Mouse (Mus musculus) neural tube, embryonic 11.5 days (tissue): ENCODE measurements around the gene Arid5b. TPM values are rescaled to one million over a fixed set of nuclear protein-coding genes. Genes with fewer than 3 reads are reported as not detected.

Source experiments
- ATAC-seq: fragments of 200-750 bp; cut with Nextera tagmentation; 2 replicates; pipeline ENCODE4 v1.8.0; 2017; ENCODE audit warnings: moderate number of reproducible peaks, mild to moderate bottlenecking, moderate TSS enrichment, moderate library complexity; ENCODE audit not compliant: insufficient read depth, low FRiP score, low TSS enrichment
- DNase-seq: peaks from one replicate; pipeline ENCODE4 v3.0.0-alpha.2; 2015; ENCODE audit warnings: low spot score
- H3K27ac ChIP-seq: fragments of 300-500 bp; sonication (generic); 2 replicates; pipeline ENCODE4 v1.5.1; 2014; ENCODE audit warnings: low read depth, mild to moderate bottlenecking, low read length
- H3K27me3 ChIP-seq: fragments of 300-500 bp; sonication (generic); 2 replicates; pipeline ENCODE4 v1.6.1; 2014; ENCODE audit warnings: mild to moderate bottlenecking, low read length, mixed read lengths; ENCODE audit not compliant: control insufficient read depth, insufficient read depth
- H3K36me3 ChIP-seq: fragments of 300-500 bp; sonication (generic); 2 replicates; pipeline ENCODE4 v1.6.1; 2014; ENCODE audit warnings: mild to moderate bottlenecking, low read length, moderate library complexity, mixed read lengths; ENCODE audit not compliant: control insufficient read depth, insufficient read depth
- H3K4me1 ChIP-seq: fragments of 300-500 bp; sonication (generic); 2 replicates; pipeline ENCODE4 v1.6.1; 2014; ENCODE audit warnings: low read length, mixed read lengths; ENCODE audit not compliant: control insufficient read depth, insufficient read depth
- H3K4me2 ChIP-seq: fragments of 300-500 bp; sonication (generic); 2 replicates; pipeline ENCODE4 v1.6.1; 2014; ENCODE audit warnings: low read depth, mild to moderate bottlenecking, moderate library complexity
- H3K4me3 ChIP-seq: fragments of 300-500 bp; sonication (generic); 2 replicates; pipeline ENCODE4 v1.5.1; 2014; ENCODE audit warnings: low read depth, low read length
- H3K9ac ChIP-seq: fragments of 300-500 bp; sonication (generic); 2 replicates; pipeline ENCODE4 v1.6.1; 2014; ENCODE audit warnings: mild to moderate bottlenecking, low read length
- H3K9me3 ChIP-seq: fragments of 300-500 bp; sonication (generic); 2 replicates; pipeline ENCODE4 v1.6.1; 2016; ENCODE audit warnings: low read length; ENCODE audit not compliant: control insufficient read depth
- WGBS: fragments of 180-500 bp; shearing (Covaris S2); extraction: QIAGEN DNeasy Blood & Tissue Kit; methylation state at CpG from one replicate; pipeline ENCODE4 v1.1.7; 2014; 5-methylcytosine and 5-hydroxymethylcytosine counted together
- polyA plus RNA-seq: library from polyadenylated mRNA; unstranded; fragments of >200 nt; fragmentation: Nextera tagmentation; extraction: Ambion mirVana; gene quantifications from 2 replicates; pipeline ENCODE4 v1.2.1, GENCODE M21; 2014

Gene Arid5b
- polyA plus RNA-seq, 1 experiment from 2014 or later: 15.0 TPM

DNA sequence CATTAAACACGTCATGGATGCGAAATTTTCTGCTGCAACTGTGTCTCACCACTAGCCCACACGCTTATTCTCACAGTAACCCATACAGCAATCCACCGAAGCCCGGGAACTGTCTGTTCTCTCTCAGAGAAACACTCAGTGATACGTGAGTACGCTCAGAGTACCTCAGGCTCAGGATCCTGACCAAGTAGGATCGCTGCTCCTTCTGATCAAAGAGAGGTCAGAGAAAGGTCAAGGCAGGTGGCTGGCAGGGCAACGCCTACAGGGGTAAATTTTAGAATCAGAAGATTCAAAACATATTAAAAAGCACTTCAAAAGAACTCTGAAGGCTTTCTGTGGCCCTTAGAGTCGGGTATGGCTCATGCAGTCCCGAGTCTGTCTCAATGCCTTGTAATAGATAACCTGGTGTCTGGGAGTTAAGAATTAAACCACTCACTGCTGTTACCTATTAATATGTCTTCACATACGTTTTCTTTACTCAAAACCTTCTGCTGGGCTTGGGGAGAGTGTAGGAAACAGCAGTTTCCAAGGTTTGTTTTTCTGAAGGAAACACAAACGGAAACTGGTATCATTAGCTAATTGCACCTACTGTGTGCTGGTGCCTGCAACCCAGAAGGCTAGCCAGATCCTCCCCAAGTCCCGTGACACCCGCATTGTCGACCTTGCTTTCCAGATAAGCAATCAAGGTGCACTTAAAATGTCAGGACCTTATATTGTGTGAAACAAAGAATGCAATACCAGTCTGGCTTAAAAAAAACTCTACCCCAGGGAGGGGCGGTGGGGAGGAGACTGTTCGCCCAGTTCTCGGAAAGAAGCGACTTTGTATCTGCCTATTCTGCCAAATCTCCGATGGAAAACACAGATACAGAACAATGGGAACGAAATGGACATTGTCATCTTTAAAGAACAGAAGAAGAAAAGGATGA lies 48.6 kb downstream of the Arid5b start:
- WGBS: 67% methylated on average over 22 of the region's 22 CpGs
- Histone ChIP-seq H3K4me3 (no peak overlapping the region), H3K4me2 (no peak overlapping the region), H3K36me3 (0 out of 2 replicates have a peak, but pooled peaks cover 2% of the 10 kb centered on the region), H3K27ac (no peak overlapping the region), H3K9ac (no peak overlapping the region), H3K4me1 (no peaks in the 10 kb centered on the region), H3K9me3 (no peaks in the 10 kb centered on the region), H3K27me3 (no peaks in the 10 kb centered on the region)
- no peak for DNase-seq
- ATAC-seq: no peak

DNA sequence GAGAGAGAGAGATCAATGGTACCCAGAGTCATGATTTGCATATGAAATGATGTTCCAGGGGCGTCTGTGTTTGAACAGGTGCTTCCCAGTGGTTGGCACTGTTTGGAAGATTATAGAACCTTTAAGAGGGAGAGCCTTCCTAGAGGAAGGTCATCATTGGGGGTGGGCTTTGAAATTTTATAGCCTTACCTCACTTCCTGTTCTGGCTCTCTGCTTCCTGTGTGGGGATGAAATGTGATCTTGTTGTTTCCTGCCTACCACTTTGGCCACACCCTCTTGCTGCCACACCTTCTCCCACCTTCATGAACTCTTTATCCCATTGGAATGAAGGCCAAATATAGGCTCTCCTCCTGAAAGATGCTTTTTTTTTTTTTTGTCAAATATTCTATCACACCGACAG lies 55.9 kb downstream of the Arid5b start:
- WGBS: 71% methylated on average over 2 of the region's 2 CpGs
- Histone ChIP-seq H3K4me2 (no peak overlapping the region), H3K36me3 (no peaks in the 10 kb centered on the region), H3K9ac (no peak overlapping the region), H3K4me3 (no peak overlapping the region), H3K4me1 (no peaks in the 10 kb centered on the region), H3K9me3 (no peaks in the 10 kb centered on the region), H3K27me3 (no peaks in the 10 kb centered on the region), H3K27ac (no peak overlapping the region)
- no peak for ATAC-seq
- DNase-seq: no peak

DNA sequence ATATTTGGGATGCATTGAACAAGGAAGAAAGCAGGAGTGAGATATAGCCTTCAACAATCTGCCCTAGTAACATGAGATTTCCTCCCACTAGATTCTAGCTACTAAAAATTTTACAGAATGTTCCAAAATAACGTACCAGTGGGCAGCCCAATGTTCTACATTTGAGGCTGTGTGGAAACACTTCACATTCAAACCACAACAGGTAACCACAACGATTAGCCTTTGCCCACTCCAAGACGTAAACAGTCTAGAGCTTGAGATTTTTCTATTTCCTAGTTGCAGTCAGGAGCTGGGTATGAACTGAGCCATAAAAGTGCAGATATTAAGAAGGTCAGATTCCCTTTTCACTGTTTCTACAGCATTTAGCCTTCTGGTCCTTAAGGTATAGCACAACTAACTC lies 56.5 kb downstream of the Arid5b start:
- no peaks in the 10 kb centered on the region for H3K36me3 ChIP-seq
- H3K27me3 ChIP-seq: no peaks in the 10 kb centered on the region
- no peak for ATAC-seq
- H3K27ac ChIP-seq: no peak overlapping the region
- H3K4me1 ChIP-seq: no peaks in the 10 kb centered on the region
- no peak overlapping the region for H3K4me2 ChIP-seq
- H3K9ac ChIP-seq: no peak overlapping the region
- 92% methylated on average over 3 of the region's 3 CpGs for WGBS
- H3K9me3 ChIP-seq: no peaks in the 10 kb centered on the region
- DNase-seq: no peak
- no peak overlapping the region for H3K4me3 ChIP-seq

- no peaks in the 10 kb centered on the region for H3K36me3 ChIP-seq
- ATAC-seq (no peak), DNase-seq (no peak)
- no peak overlapping the region for H3K4me2 ChIP-seq
- no peak overlapping the region for H3K4me3 ChIP-seq
- H3K9ac ChIP-seq: no peak overlapping the region
- no peak overlapping the region for H3K27ac ChIP-seq
- no peaks in the 10 kb centered on the region; the same call in 1 of the 2 replicates for H3K9me3 ChIP-seq
- H3K4me1 ChIP-seq: no peaks in the 10 kb centered on the region
- H3K27me3 ChIP-seq: no peaks in the 10 kb centered on the region
- 82% methylated on average over 9 of the region's 9 CpGs for WGBS
These were observed 59.2 kb downstream of the Arid5b start for GRCm38 (mm10) chr10:68219327-68219726.

DNA sequence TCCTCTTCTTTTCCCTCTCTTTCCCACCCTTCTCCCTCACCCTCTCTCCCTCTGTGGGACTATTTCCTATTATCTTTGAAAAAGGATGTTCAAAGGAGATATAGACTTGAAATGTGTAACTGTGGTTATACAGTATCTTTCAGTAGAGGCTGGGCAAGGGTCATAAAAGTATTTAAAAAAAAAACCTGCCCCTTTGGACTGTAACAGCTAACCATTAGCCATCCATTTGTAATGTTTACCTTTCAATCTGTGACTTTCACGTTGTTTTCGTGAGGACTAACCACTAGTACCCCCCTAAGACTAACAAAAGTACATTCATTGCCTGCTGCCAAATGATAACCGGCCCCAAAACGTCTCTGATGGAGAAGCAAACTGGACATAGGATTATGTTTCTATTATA lies 59.9 kb downstream of the Arid5b start:
- WGBS: 85% methylated on average over 4 of the region's 4 CpGs
- DNase-seq (no peak), ATAC-seq (no peak)
- Histone ChIP-seq H3K4me3 (no peak overlapping the region), H3K4me2 (no peak overlapping the region), H3K9ac (no peak overlapping the region), H3K27ac (no peak overlapping the region), H3K36me3 (no peaks in the 10 kb centered on the region), H3K9me3 (no peaks in the 10 kb centered on the region; the same call in 1 of the 2 replicates), H3K4me1 (no peaks in the 10 kb centered on the region), H3K27me3 (no peaks in the 10 kb centered on the region)

- Histone ChIP-seq H3K4me3 (no peak overlapping the region), H3K9ac (no peak overlapping the region), H3K4me2 (no peak overlapping the region), H3K9me3 (no peaks in the 10 kb centered on the region; the same call in 1 of the 2 replicates), H3K36me3 (no peaks in the 10 kb centered on the region), H3K27ac (no peak overlapping the region), H3K4me1 (peaks cover 5% of the 10 kb centered on the region; the same call in 1 of the 2 replicates), H3K27me3 (no peaks in the 10 kb centered on the region)
- ATAC-seq (no peak), DNase-seq (no peak)
- 90% methylated on average over 9 of the region's 9 CpGs for WGBS
These were observed 63.6 kb downstream of the Arid5b start for GRCm38 (mm10) chr10:68214809-68215468.

GRCm38 (mm10) chr10:68212061-68212915 lies 66.3 kb downstream of the Arid5b start:
- H3K27ac ChIP-seq: no peak overlapping the region
- no peak for DNase-seq
- 23% methylated on average over 10 of the region's 10 CpGs for WGBS
- no peaks in the 10 kb centered on the region for H3K36me3 ChIP-seq
- no peak overlapping the region for H3K9ac ChIP-seq
- no peak overlapping the region for H3K4me2 ChIP-seq
- H3K9me3 ChIP-seq: no peaks in the 10 kb centered on the region; the same call in 1 of the 2 replicates
- H3K27me3 ChIP-seq: no peaks in the 10 kb centered on the region
- ATAC-seq: no peak
- no peak overlapping the region for H3K4me3 ChIP-seq
- H3K4me1 ChIP-seq: peaks cover 13% of the 10 kb centered on the region

- ATAC-seq: no peak
- WGBS: 55% methylated on average over 2 of the region's 2 CpGs
- Histone ChIP-seq H3K4me2 (no peak overlapping the region), H3K9me3 (no peaks in the 10 kb centered on the region; the same call in 1 of the 2 replicates), H3K4me3 (no peak overlapping the region), H3K27me3 (no peaks in the 10 kb centered on the region), H3K4me1 (peaks cover 13% of the 10 kb centered on the region), H3K36me3 (no peaks in the 10 kb centered on the region), H3K9ac (no peak overlapping the region), H3K27ac (no peak overlapping the region)
- no peak for DNase-seq
These were observed 67.0 kb downstream of the Arid5b start for GRCm38 (mm10) chr10:68211514-68211913.
